Mouse (Mus musculus): ENCODE measurements at regions not wholly inside any gene's neighbourhood (a gene's known extent, or its start where the extent isn't known, plus 50 kb on each side); places are given as distances from the start of the nearest gene placed in this dataset.
A peak's percentile ranks its signal among the peaks of the same experiment; 100 is the strongest.

DNA sequence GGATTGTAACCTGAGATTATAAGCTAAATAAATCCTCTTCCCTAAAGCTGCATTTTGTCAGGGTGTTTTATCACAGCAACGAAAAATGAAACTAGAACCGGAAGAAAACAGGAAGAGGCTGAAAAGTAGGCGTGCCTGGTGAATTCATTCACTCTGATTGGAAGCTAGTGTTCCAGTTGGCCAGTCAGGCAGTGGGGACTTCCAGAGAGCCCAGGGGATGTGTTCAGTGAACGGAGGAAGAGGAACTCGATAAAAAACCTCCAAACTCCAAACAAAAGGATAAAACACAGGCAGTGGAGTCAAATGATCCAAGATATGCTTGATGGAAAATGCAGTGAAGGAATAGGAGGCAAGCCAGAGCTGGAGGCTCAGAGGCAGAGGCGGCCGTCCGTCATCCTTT lies 305.5 kb upstream of the Kazn start:
- peak; percentile 15 to 25 for DNase-seq

DNA sequence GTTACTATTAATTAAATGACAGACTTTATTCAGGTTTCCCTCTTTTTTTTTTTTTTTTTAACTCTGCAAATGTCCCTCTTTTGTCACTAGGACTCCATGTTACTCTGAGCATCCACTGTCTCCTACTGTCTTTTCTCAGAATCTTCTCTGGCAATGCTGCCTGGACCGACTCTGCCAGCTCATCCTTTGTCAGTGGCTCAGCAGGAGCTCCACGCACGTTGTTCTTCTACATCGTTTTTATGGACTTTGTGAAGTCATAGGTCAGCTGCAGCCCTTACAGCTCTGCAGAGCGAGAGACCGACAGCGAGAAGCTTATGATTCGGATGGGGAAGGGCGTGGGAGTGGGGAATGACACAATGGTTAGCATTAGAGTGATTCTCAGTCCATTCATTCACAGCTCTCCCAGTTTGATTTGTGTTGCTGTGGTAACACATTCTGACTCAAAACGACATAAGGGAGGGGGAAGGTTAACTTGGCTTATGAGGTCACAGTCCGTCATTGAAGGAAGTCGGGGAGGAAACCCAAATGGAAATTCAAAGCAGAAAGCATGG lies 300.1 kb upstream of the Kazn start:
- no peak for DNase-seq

DNA sequence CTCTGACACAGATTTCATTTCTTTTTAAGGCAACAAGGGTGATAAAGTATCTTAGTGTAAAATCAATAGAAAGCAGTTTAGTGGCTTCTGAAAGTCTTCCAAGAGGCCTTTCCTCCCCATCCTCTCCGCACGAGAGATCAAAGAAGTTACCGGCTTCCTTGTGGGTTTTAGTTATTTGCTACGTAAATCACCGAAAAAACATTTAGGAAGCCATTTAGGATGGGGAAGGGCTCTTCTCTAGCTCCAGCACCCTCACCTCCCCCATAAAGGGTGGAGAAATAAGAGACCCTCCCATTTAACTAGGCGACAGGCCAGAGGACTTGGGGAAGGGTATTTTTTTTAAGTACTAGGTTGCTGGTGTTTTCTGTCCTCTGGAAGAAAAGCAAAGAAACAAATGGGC lies 287.9 kb upstream of the Kazn start:
- no peak for DNase-seq

DNA sequence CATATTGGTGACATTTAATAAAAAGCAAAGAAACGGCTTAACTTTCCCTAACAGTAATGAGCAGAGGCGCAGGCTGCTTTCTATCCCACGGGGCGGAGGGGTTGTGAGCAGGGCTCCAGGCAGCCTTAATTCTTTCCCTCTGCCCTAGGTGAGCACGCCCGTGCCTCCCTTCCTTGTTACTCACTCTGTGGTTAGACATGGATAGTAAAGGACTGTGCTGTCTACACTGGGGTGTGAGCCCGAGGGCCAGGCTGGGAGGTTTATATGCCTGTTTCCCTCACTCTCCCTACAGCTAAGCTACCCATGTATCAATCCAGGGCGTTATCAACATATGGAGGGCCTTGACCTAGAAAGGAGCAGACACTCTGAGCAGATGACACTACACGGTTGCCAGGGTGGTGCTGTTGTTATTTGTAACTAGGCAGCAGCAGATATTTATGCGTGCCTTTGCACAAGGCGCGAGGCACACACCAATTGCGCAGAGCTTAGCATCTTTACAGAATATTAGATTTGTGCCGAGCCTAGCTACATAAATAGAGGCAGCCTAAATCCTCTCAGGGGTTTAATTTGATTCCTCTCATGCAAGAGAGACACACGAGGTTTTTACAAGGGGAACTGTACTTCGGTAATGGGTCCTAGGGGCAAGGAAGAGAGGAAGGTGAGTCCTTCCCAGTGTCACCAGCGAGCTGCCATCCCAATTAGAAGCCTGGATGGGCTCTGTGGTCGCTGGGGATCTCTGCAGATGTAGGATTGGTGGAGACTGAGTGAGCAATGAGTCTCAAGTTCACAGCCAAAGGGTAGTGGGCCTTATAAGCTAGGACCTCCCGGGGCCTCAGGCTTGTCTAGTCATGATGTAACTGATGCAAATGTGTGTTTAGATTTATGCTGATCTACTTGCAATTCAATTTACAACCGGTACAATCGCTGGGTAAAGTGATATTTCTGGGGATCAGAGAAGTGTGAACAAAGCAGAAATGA lies 278.6 kb upstream of the Kazn start:
- no peak for DNase-seq

DNA sequence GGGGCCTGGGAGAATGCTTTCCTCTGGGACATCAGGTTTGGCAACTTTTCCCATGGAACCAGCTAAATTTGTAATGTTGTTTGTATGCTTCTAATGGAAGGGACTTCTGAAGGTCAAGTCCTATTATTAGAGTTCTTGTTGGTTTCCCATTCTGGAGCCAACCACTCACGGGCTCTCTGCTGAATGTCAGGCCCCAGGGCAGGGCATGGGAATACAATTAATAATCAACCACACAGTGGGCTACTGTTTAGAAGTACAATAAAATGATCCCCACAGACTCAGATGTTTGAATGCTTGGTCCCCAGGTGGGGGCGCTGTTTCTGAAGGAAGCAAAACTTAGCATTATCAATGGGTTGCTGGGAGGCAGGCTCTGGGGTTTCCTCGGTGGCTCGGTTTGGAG lies 275.6 kb upstream of the Kazn start:
- peak; percentile 20 to 45 for DNase-seq

DNA sequence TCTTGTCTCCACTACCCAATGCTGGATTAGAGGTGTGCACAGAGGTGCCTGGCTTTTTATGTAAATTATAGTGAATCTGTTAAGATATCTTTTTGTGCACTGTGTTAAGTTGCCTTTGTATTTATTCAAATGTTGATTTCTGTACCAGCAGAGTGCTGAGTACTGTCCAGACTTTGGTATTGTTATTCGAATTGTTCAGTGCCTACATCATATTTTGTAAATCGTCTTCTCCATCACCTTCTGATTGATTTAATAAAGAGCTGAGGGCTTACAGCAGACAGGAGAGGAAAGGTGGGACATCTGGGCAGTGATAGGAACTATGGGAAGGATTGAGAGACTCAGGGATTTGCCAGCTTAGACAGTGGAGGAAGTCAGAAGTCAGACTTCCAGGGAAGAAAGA lies 270.2 kb upstream of the Kazn start:
- no peak for DNase-seq

DNA sequence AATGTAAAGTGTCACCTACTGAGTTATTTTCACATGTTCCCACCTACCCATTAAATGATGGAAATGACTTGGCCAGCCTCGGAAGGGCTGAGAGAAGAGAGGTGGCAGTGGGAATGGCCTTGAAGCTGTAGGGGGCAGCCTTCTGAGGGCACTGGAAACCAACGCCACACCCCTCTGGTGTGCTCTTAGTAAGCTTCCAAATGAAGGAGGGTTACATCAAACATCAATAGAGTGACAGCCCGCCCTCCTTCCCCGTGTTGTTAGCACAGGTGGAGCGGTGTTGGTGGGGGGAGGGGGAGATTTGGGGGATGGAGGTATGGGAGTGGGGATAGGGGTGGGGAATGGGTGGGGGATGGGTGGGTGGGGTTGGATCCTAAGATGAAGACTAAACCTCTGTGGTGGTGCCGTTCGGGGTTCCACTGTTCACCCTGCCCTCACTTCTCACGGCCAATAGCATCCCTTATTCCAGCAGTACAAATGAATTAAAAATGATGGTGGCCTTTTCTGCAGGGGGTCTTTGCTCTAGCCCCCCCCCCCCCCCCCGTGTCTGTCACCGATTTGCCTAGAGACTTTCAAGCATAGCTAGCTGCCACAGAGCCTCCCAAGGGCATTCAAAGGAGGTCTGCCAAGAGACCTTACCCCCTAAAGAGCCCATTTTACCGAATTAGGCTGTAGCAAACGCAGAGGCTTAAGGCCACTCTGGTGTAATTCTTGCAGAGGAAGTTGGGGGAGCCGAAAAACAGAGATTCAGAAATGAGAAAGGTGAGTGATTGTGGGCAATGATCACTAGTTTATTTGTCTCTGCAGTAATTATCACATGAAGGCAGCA lies 267.4 kb upstream of the Kazn start:
- DNase-seq = no peak

DNA sequence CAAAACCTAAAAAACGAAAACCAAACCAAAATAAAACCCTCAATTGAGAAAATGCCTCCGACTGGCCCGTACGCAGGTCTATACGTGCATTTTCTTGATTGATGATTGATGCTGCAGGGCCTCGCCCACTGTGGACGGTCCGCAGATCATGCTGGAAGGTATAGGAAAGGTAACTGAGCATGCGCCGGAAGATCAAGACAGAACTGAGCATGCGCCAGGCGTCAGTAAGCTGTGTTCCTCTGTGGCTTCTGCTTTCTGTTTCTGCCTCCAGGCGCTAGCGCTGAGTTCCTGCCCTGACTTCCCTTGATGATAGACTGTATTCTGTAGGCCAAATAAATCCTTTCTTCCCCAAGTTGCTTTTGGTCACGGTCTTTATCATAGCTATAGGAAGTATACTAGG lies 264.6 kb upstream of the Kazn start:
- no peak for DNase-seq

DNA sequence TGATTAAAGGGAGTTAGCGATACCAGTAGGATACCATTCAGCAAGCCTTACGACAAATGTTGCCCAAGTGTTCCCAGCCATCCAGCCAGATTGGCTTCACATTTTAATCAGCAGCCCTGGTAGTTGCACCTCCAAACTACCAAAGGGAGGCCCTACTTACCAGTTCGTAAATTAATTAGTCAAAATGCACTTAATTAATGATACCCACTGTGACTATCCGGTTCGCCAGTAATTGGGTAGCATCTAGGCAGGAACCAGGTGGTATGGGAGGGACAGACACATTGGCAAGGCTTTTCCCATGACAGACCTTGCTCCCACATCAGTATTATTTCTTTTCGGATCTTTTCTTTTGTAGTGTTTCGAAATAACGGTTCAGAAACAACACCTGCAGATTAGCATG lies 262.0 kb upstream of the Kazn start:
- no peak for DNase-seq

DNA sequence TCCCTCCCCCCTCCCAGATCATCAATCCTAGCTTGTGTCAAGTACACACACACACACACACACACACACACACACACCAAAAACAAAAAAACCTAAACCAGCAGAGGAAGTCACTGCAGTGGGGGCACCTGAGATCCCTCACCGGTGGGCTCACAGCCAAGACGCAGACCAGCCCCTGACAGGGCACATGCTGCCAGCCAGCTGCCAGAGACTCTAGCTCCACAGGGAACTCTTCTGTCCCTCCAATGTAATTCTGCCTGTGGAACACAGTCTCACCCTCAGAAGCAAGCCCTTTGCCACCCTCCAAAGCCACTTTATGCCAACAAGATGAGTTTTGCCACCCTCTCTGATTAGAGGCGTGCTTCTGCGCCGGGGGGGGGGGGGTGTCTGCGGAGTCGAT lies 261.3 kb upstream of the Kazn start:
- no peak for DNase-seq

DNA sequence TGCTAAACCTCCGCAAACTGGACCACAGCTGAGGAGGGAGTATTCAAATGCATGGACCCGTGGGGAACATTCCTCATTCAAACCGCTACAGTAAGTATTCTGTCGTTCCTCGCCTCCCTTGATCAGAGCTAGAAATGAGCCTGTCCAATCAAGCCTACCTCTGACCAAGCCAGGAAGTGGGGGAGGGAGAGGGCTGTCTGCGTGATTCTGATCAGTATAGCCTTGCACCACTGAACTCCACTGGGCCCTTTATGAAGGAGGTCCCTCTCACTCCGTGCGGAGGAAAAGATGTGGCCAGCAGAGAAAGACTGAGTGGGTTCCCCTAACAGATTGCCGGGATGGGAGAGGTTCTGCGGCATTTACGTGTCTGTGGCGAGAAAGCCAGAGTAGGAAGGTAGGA lies 257.4 kb upstream of the Kazn start:
- DNase-seq = no peak

DNA sequence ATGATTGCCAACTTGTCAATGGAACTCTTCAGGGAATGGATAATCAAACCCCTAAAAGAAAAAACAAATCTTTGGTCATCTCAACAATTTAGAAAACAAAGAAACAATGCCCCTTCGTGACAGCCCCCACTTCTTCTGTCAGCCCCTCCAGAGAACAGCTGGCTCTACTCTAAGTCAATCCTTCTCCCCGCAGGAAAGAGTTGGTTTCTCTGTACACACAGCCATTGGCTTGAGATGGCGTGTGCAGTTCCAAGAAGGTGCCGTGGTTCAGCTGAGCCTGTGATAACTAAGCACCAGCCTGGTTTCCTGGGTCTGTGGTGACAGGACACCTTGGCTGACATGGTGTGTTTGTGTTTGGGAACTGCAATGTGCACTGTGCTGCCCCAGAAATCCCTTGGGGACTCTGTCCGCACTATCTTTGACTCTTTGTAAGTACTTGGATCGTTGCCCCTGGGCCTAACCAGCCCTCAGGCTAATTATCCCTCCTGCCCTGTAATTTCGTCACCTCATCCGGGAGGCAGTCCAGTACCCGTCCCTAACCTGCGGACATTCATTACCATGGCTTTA lies 253.8 kb upstream of the Kazn start:
- DNase-seq = no peak

DNA sequence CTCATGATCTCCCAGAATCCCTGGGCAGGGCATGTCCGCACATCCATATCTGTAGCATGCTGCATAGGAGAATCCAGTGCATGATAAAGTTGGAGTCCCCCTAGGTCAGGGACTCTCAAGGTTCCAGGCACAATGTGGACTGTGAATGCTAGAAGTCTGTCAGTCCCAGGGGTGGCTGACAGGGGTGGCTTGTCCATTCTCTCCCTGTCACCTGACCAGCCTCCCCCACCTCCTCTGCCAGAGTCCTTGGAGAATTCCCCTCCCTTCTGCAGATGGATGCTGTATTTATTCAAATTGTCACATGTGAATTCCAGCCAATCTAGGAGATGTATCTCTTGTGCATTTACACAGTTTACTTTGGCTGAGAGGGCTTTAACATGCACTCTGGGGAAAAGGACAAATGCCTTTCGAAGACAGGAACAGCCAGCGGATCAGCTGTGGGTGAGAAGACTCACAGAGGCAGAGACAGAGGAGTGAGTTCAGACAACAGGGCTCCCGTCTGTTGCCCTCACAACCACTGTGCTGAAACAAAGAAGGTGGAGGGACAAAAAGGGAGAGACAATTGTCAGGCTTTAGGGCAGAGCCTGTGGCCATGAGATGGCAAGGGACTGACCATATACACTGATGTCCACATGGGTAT lies 246.7 kb upstream of the Kazn start:
- no peak for DNase-seq

DNA sequence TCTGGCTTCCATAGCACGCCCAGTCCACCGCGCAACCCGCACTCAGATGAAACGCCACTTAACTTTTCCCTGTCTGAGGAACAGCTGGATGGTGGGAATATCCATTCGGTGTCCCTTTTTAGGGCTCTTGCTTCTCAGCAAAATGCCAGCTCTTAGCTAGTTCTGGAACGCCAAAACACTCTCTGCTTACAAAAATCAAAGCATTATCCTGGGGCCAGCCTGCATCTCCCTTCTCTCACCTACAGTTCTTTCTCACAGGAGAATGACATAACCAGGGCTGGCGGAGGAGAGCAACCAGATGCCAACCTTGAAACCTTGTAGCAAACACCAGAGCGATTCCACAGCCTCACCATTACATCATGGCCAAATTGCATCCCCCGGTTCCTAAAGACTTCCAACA lies 236.4 kb upstream of the Kazn start:
- DNase-seq = no peak

DNA sequence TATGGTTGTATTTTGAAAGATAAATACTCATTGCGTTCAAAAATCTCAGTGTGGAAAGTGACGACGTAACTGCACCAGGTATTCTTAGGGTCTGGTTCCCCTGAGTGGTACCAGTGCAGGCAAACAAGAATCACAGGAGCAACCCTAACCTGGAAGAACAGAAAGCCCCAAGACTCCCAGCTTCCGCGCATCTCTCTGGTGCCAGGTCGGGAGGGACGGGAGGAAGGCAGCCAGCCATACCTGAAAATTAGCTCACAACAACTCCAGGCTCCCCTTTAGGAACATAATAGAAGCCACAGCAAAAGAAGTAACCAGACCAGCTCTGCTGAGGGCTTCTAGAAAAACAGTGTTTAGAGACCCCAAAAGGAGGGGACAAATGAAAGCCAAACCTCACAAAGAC lies 235.4 kb upstream of the Kazn start:
- DNase-seq = no peak

DNA sequence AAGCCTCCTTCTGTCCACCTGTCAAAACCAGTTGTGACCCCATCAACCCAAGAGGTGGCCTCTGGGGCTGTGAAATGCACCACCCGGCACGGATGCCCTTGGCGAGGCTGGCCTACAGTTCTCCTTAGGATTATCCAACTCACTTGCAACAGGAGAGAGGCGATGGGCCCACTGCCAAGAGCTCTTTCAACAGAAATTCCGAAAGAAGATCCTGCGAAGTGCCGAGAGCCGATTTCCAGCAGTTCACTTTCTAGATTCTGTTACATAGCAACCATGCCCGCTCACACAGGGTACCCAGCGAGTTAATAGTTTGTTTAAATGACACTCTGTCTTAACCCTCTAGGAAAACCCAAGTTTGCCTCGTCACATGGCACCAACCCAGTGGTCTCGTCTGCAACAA lies 234.8 kb upstream of the Kazn start:
- peak; percentile 12 to 34 for DNase-seq

DNA sequence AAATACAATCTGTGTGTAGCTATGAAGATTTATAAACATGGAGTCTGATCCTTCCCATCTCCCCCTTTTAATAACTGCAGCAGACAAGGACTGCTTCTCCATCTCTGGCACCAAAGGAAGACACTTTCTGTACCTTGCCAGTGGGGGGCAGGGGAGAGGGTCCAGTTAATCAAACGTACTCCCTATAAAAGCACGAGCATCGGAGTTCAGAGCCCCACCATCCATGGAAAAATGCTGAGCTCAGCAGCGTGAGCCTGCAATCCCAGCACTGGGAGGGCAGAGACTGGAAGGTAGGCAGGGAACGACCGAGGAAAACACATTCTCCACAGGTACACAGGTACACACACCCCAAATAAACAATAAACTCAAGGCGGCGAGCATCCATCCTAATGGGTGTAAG lies 234.1 kb upstream of the Kazn start:
- DNase-seq = no peak

DNA sequence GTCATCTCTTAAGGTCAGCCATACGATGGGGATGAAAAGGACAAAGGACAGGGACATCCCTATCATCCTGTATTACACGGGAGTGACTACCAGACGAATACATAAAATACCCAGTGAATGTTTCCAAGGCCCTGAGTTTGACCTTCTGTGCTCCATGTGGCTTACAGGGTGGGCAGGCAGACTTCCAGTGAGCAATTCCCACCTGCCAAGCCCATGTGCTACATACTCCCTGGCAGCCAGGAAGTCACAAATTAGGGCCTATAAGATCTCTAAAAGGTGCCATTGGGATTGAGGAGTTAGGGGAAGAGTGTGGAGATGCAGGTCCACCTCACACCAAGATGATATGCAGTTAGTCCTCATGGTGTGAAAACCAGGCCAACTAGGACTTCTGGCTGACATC lies 233.1 kb upstream of the Kazn start:
- no peak for DNase-seq

DNA sequence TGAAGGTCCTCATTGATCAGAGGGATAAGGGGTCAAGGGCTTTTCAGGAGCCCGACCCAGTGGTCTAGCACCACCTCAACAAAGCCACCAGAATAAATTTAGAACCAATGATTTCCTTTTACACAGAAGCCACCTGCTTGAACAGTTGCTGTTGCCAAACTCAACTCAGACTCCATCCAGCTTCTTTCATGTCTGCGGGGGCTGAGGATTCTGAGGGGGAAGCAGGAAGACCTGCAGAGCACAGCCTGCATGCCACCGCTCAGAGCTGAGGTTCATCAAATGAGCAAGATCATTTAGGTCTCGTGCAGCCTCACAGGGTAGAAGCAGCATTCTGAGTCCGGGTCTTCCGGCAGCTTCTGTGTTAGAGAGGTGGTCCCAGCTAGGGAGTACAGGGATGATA lies 231.6 kb upstream of the Kazn start:
- no peak for DNase-seq

DNA sequence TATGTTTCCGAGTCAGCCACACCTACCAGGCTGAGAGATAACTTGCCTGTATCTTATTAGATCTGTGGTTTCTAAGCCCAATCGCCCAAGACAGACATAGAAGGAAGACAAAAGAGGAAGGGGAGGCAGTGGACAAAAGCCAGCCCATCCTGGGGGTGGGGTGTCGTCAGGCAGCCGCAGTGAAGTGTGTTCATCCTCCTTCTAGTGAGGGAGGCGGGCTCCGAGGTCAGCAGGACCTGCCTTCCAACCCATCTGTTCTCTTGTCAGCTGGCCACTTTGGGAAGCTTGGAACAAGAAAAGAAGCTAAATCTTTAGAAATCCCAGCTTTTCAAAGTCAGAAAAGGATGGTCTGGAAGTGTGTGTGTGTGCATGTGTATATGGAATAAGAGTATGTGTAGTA lies 228.7 kb upstream of the Kazn start:
- no peak for DNase-seq

DNA sequence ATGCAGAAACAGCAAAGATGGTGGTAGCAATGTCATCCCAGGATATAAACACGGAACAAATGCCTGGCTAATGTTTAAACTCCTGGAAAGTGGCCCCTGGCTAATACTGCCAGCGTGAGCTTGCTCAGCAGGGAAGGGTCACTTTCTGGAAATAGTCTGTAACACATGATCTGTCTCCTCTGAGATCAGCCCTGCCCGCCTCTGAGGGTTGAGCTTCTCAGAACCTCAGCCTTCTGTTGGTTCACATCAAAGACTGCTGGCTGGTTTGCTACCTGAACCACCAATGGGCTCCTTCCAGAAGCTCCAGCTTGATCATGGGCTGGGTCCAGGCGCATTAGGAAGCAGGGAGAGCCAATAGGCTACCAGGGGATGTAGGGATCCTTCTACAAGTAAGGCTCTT lies 226.0 kb upstream of the Kazn start:
- DNase-seq = peak; percentile 41 to 54

DNA sequence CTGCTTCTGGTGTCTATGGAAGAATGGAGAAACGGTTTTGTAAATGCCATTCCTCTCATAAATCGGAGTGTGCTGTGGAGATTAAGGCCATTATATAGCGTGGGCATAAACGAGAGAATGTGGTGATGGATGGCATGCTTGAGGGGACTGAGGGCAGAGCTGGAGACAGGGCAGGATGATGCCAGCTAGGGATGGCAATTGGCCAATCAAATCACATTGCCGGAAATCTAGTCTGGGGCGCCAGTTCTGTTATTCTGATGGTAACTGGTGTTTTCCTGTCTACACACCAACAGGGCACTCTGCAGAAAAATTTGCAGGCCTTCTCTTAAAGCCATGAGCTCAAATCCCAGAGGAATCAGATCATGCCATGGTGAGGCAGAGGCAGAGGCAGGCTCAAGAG lies 224.9 kb upstream of the Kazn start:
- no peak for DNase-seq
